Mouse (Mus musculus): ENCODE results near the gene Nalcn. TPM values are rescaled to one million over a fixed set of nuclear protein-coding genes. Genes with fewer than 3 reads are reported as not detected.

Gene Nalcn
- polyA plus RNA-seq, 1 experiment from 2014 or later, result 3.4 TPM

DNA sequence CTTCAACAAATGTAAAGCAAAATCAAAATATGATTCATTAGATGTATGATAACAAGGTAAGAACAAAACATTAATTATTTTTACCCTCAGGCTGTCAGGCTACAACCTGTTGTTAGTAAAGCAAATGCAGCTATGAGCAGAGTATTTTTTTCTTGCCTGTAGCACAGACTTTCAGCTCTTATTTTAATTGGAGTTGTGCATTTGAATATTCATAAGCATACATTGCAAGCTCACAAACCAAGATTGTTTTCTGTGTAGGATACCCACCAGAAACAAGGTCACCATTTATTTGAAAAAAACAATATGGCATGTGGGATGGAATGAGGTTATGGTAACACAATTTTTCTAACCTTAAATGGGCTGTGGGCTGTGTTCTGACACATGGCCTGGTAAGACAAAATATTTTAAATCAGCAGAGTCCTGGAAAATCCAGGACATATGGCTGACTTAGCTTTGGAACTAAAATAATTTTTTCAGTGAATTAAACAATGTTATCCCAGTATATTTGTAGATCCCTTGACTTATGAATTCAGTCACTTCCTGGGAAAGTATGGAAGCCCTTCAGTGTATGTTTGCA is 394.2 kb downstream of the Nalcn start:
- ATAC-seq (ENCODE audit: insufficient number of reproducible peaks, insufficient read depth, low FRiP score, low read depth), result no peak
- no peaks in the 10 kb centered on the region for H3K4me1 ChIP-seq (ENCODE audit: control insufficient read depth, insufficient read depth, low read length)
- H3K9me3 ChIP-seq (ENCODE audit: control insufficient read depth, low read depth, low read length), result no peaks in the 10 kb centered on the region
- no peak overlapping the region for H3K9ac ChIP-seq (replicated peaks; ENCODE audit: low read depth, low read length)
- H3K4me2 ChIP-seq (replicated peaks; ENCODE audit: low read depth, low read length), result no peak overlapping the region
- no peak overlapping the region for H3K4me3 ChIP-seq (ENCODE audit: low read depth, low read length)
- no peaks in the 10 kb centered on the region for H3K27me3 ChIP-seq (ENCODE audit: control insufficient read depth, insufficient read depth, low read length)
- no peaks in the 10 kb centered on the region for H3K36me3 ChIP-seq (ENCODE audit: control insufficient read depth, insufficient read depth, low read length)
- no peak overlapping the region for H3K27ac ChIP-seq (ENCODE audit: low read length)

Other genes with a start within 250 kb of the Nalcn start
- 0.30 and 0.31 TPM in 2 replicates for gene Itgbl1, start 32.8 kb upstream of the Nalcn start, polyA plus RNA-seq (2014; fragmentation: Nextera tagmentation; extraction: Ambion mirVana)